Mouse (Mus musculus): ENCODE results near the gene Pard3. TPM values are rescaled to one million over a fixed set of nuclear protein-coding genes. Genes with fewer than 3 reads are reported as not detected.

Pard3 gene
- total RNA-seq, 4 experiments from 2014 or later: 30.2 to 32.1 (median 30.9) TPM

- no peak for DNase-seq (ENCODE audit: low spot score)
Measured at GRCm38 (mm10) chr8:127542162-127542561, 478.5 kb downstream of the Pard3 start.

GRCm38 (mm10) chr8:127543676-127544075, 480.0 kb downstream of the Pard3 start:
- peak; percentile 62 for DNase-seq (ENCODE audit: low spot score)

GRCm38 (mm10) chr8:127546161-127546560, 482.5 kb downstream of the Pard3 start:
- DNase-seq (ENCODE audit: low spot score): peak; percentile 19

- DNase-seq (ENCODE audit: low spot score): no peak
Measured at GRCm38 (mm10) chr8:127550928-127551327, 487.2 kb downstream of the Pard3 start.

- DNase-seq (ENCODE audit: low spot score): no peak
Measured at GRCm38 (mm10) chr8:127552161-127552595, 488.5 kb downstream of the Pard3 start.

GRCm38 (mm10) chr8:127552836-127553235, 489.1 kb downstream of the Pard3 start:
- DNase-seq (ENCODE audit: low spot score): no peak

GRCm38 (mm10) chr8:127553582-127553981, 489.9 kb downstream of the Pard3 start:
- no peak for DNase-seq (ENCODE audit: low spot score)

- no peak for DNase-seq (ENCODE audit: low spot score)
Measured at GRCm38 (mm10) chr8:127555795-127556194, 492.1 kb downstream of the Pard3 start.

GRCm38 (mm10) chr8:127556964-127557363, 493.3 kb downstream of the Pard3 start:
- no peak for DNase-seq (ENCODE audit: low spot score)

GRCm38 (mm10) chr8:127557566-127557965, 493.9 kb downstream of the Pard3 start:
- no peak for DNase-seq (ENCODE audit: low spot score)

GRCm38 (mm10) chr8:127563634-127564033, 499.9 kb downstream of the Pard3 start:
- DNase-seq (ENCODE audit: low spot score): no peak

GRCm38 (mm10) chr8:127564426-127564825, 500.7 kb downstream of the Pard3 start:
- no peak for DNase-seq (ENCODE audit: low spot score)

GRCm38 (mm10) chr8:127569212-127569611, 505.5 kb downstream of the Pard3 start:
- no peak for DNase-seq (ENCODE audit: low spot score)

GRCm38 (mm10) chr8:127570527-127570926, 506.8 kb downstream of the Pard3 start:
- no peak for DNase-seq (ENCODE audit: low spot score)

- no peak for DNase-seq (ENCODE audit: low spot score)
Measured at GRCm38 (mm10) chr8:127572493-127572892, 508.8 kb downstream of the Pard3 start.

- DNase-seq (ENCODE audit: low spot score): no peak
Measured at GRCm38 (mm10) chr8:127576657-127577056, 513.0 kb downstream of the Pard3 start.

- DNase-seq (ENCODE audit: low spot score): no peak
Measured at GRCm38 (mm10) chr8:127577656-127578055, 514.0 kb downstream of the Pard3 start.

- DNase-seq (ENCODE audit: low spot score): no peak
Measured at GRCm38 (mm10) chr8:127579436-127579835, 515.7 kb downstream of the Pard3 start.

- DNase-seq (ENCODE audit: low spot score): no peak
Measured at GRCm38 (mm10) chr8:127583429-127583828, 519.7 kb downstream of the Pard3 start.

- no peak for DNase-seq (ENCODE audit: low spot score)
Measured at GRCm38 (mm10) chr8:127585618-127586017, 521.9 kb downstream of the Pard3 start.

- no peak for DNase-seq (ENCODE audit: low spot score)
Measured at GRCm38 (mm10) chr8:127586681-127587080, 523.0 kb downstream of the Pard3 start.

- peak; percentile 6 for DNase-seq (ENCODE audit: low spot score)
Measured at GRCm38 (mm10) chr8:127588313-127588712, 524.6 kb downstream of the Pard3 start.

- peak; percentile 45 for DNase-seq (ENCODE audit: low spot score)
Measured at GRCm38 (mm10) chr8:127589291-127589690, 525.6 kb downstream of the Pard3 start.

GRCm38 (mm10) chr8:127590674-127591186, 527.0 kb downstream of the Pard3 start:
- DNase-seq (ENCODE audit: low spot score): no peak
